Mouse (Mus musculus) right cerebral cortex, postnatal 36 days (tissue): ENCODE measurements around the gene Zscan4c.
"Not testable (repeated sequence)": the region's sequence is repeated elsewhere in the genome, so short reads cannot be mapped to it uniquely, and the experiment has no call there.

Experiments
- DNase-seq, 2 experiments: peaks; one replicate each; pipeline ENCODE4 v3.0.0; 2022; ENCODE audit warnings: low spot score in 2 of 2, mixed read lengths in 1 of 2

The Zscan4c gene

GRCm38 (mm10) chr7:11005445-11005844, at the start of gene Zscan4c:
TSS of gene Zscan4c (plus strand) at chr7:11005745.
- DNase-seq, result not testable (repeated sequence)
